Comparison of ENCODE assay signal across 19 mouse cellular contexts in genomic region chr11:63947024-63947423, GRCm38 (mm10). TPM values are rescaled to one million over a fixed set of nuclear protein-coding genes. Genes with fewer than 3 reads are reported as not detected.
A peak's percentile ranks its signal among the peaks of the same experiment; 100 is the strongest.
DNase-seq lines count a peak whose midpoint lies in the region; ATAC-seq and TF ChIP-seq lines count a peak whose summit lies in the region.
"Had no signal": no experiment of that assay in that cellular context is flagged by ENCODE, and none has a peak within 500 bp of the region (broad histone marks: within the 10 kb centered on the region; RNA-seq: fewer than 3 reads in every experiment).

No protein-coding gene starts in this region.

- H3K36me3 ChIP-seq in heart, embryonic 15.5 days, result no peaks in the 10 kb centered on the region
- no peaks in the 10 kb centered on the region for H3K36me3 ChIP-seq in midbrain, postnatal 0 days (ENCODE audit: insufficient read depth, low read length)
- H3K36me3 ChIP-seq: kidney, embryonic 15.5 days; limb, embryonic 13.5 days; liver, embryonic 15.5 days had no signal

- H3K4me3 ChIP-seq in heart, embryonic 15.5 days, result no peak overlapping the region
- no peak overlapping the region for H3K4me3 ChIP-seq in midbrain, postnatal 0 days (ENCODE audit: low read depth, low read length)
- H3K4me3 ChIP-seq: forebrain, embryonic 13.5 days; kidney, embryonic 15.5 days; limb, embryonic 13.5 days; liver, embryonic 15.5 days had no signal

- DNase-seq in frontal cortex, postnatal 25 days (ENCODE audit: low spot score in 2 of 2), result no peak
- no peak for DNase-seq in heart, postnatal 36 days
- DNase-seq in right cerebral cortex, adult 18-20 months, result peak; percentile 52
- DNase-seq in right cerebral cortex, postnatal 36 days (ENCODE audit: low spot score in 2 of 2), result no peak
- DNase-seq in heart, postnatal 10 days, result peak; percentile 61
- no peak for DNase-seq in midbrain, postnatal 0 days (ENCODE audit: low spot score)
- DNase-seq: adrenal gland, postnatal 25 days; gastrocnemius, postnatal 25 days; layer of hippocampus, postnatal 36 days; lung, postnatal 10 days; thymus, postnatal 25 days had no signal

- no peaks in the 10 kb centered on the region for H3K9me3 ChIP-seq in heart, embryonic 15.5 days (replicated peaks)
- H3K9me3 ChIP-seq in midbrain, postnatal 0 days (ENCODE audit: low read length), result no peaks in the 10 kb centered on the region
- H3K9me3 ChIP-seq: forebrain, embryonic 13.5 days; kidney, embryonic 15.5 days; limb, embryonic 13.5 days; liver, embryonic 15.5 days had no signal

- peaks cover 17% of the 10 kb centered on the region for H3K27me3 ChIP-seq in heart, embryonic 15.5 days
- H3K27me3 ChIP-seq in midbrain, postnatal 0 days (ENCODE audit: insufficient read depth, low read length), result no peaks in the 10 kb centered on the region
- H3K27me3 ChIP-seq: kidney, embryonic 15.5 days had no signal

- H3K4me1 ChIP-seq in heart, embryonic 15.5 days (replicated peaks), result peaks cover 15% of the 10 kb centered on the region
- H3K4me1 ChIP-seq in midbrain, postnatal 0 days (ENCODE audit: insufficient read depth, low read length), result 0 out of 2 replicates have a peak, but pooled peaks cover 2% of the 10 kb centered on the region

- no peak overlapping the region for H3K9ac ChIP-seq in heart, embryonic 15.5 days
- no peak overlapping the region for H3K9ac ChIP-seq in midbrain, postnatal 0 days (replicated peaks; ENCODE audit: low read length, poor library complexity, severe bottlenecking)
- H3K9ac ChIP-seq: forebrain, embryonic 13.5 days; kidney, embryonic 15.5 days; limb, embryonic 13.5 days; liver, embryonic 15.5 days had no signal

- ATAC-seq in frontal cortex, adult (ENCODE audit: low TSS enrichment), result peak; percentile 84
- no peak; the same call in 1 of the 2 replicates for ATAC-seq in heart, embryonic 15.5 days (replicated peaks; ENCODE audit: insufficient number of reproducible peaks, insufficient read depth, low FRiP score, low read depth)
- ATAC-seq in midbrain, postnatal 0 days (ENCODE audit: low FRiP score), result no peak
- ATAC-seq: forebrain, embryonic 13.5 days; midbrain, embryonic 16.5 days had no signal

- WGBS in heart, embryonic 15.5 days, result 48% methylated on average over 2 of the region's 2 CpGs
- WGBS in midbrain, postnatal 0 days, result 90% methylated on average over 2 of the region's 2 CpGs

- H3K4me2 ChIP-seq in heart, embryonic 15.5 days, result no peak overlapping the region
- no peak overlapping the region for H3K4me2 ChIP-seq in midbrain, postnatal 0 days (ENCODE audit: low read depth, low read length, poor library complexity, severe bottlenecking)
- H3K4me2 ChIP-seq: forebrain, embryonic 13.5 days; kidney, embryonic 15.5 days; limb, embryonic 13.5 days; liver, embryonic 15.5 days had no signal

- intact Hi-C loops in heart, postnatal 36 days (cut with DNase I), result no loop called here
- intact Hi-C loops in heart, postnatal 10 days (cut with DNase I), result no loop called here

- peak overlapping the region; percentile 24; the same call in 1 of the 2 replicates for H3K27ac ChIP-seq in heart, embryonic 15.5 days
- no peak overlapping the region for H3K27ac ChIP-seq in midbrain, postnatal 0 days (ENCODE audit: low read depth, low read length)
- H3K27ac ChIP-seq: forebrain, embryonic 13.5 days; kidney, embryonic 15.5 days; limb, embryonic 13.5 days; liver, embryonic 15.5 days; stomach, postnatal 0 days had no signal

- TF ChIP-seq CTCF in midbrain, postnatal 0 days (IDR thresholded peaks at IDR 0.05), result no peak

RNA-seq across cellular contexts. Expression of gene Hs3st3b1, which starts 24.9 kb away (rescaled TPM):
- 1.8 and 2.3 TPM in 2 replicates for polyA plus RNA-seq in heart, embryonic 15.5 days (2015; fragmentation: Nextera tagmentation; extraction: Ambion mirVana)
- 1 to 10 TPM in 1 of 2 experiments, under 1 TPM in 1; 0.89 to 1.1 TPM for total RNA-seq in heart, postnatal 36 days (2021)
- 1 to 10 TPM in 1 of 2 experiments, under 1 TPM in 1; 0.93 to 1.4 TPM for total RNA-seq in heart, postnatal 10 days (2021)
- 24.9 and 27.6 TPM in 2 replicates for total RNA-seq in midbrain, postnatal 0 days (2014; rRNA removed)
- 7.9 and 9.0 TPM in 2 replicates for polyA plus RNA-seq in midbrain, postnatal 0 days (2015; fragmentation: Nextera tagmentation; extraction: Ambion mirVana)

Comparison
In these comparisons a context has a peak if more than half of its experiments do, and no peak if none do; other contexts are left out.
1. DNase-seq: peak in right cerebral cortex, adult 18-20 months (single experiment) and heart, postnatal 10 days (2 of 2); none in frontal cortex, postnatal 25 days (0 of 2), heart, postnatal 36 days (0 of 2), right cerebral cortex, postnatal 36 days (0 of 2) and midbrain, postnatal 0 days (single experiment).
2. RNA of gene Hs3st3b1, which starts 24.9 kb away (total RNA-seq): 24.9 to 27.6 TPM in midbrain, postnatal 0 days; 0.93 to 1.4 TPM in heart, postnatal 10 days and 0.89 to 1.1 TPM in heart, postnatal 36 days; every median in the first group is over 10 times any median in the second.